Mouse (Mus musculus): ENCODE data around the gene Tram2. TPM values are rescaled to one million over a fixed set of nuclear protein-coding genes. Genes with fewer than 3 reads are reported as not detected.

Tram2 gene
- total and polyA plus RNA-seq, 3 experiments: 0.54 to 2.9 TPM; not detected in 1

GRCm38 (mm10) chr1:21064153-21064552 is 14.9 kb downstream of the Tram2 start:
- H3K27ac ChIP-seq (ENCODE audit: control insufficient read depth, low read depth, low read length): no peak overlapping the region
- no peak overlapping the region for H3K4me3 ChIP-seq (ENCODE audit: control insufficient read depth in 1 of 2, insufficient read depth in 1 of 2, low read depth in 2 of 2, low read length in 2 of 2)

GRCm38 (mm10) chr1:21059385-21060109 is 19.5 kb downstream of the Tram2 start:
- no peak overlapping the region for H3K27ac ChIP-seq (ENCODE audit: control insufficient read depth, low read depth, low read length)
- no peaks in the 10 kb centered on the region for H3K79me2 ChIP-seq (ENCODE audit: control insufficient read depth, insufficient read depth, low read length, poor library complexity)
- no peaks in the 10 kb centered on the region for H3K27me3 ChIP-seq (ENCODE audit: control insufficient read depth in 1 of 2, insufficient read depth in 2 of 2, low read length in 2 of 2)
- H3K9me3 ChIP-seq (replicated peaks; ENCODE audit: insufficient read depth, low read length): no peaks in the 10 kb centered on the region
- DNase-seq (ENCODE audit: low read depth, low spot score): no peak
- H3K4me1 ChIP-seq (ENCODE audit: control insufficient read depth in 1 of 2, insufficient read depth in 2 of 2, low read length in 2 of 2): no peaks in the 10 kb centered on the region
- H3K9ac ChIP-seq (ENCODE audit: control insufficient read depth, low read depth, low read length, poor library complexity, severe bottlenecking): no peak overlapping the region
- H3K4me3 ChIP-seq (ENCODE audit: control insufficient read depth in 1 of 2, insufficient read depth in 1 of 2, low read depth in 2 of 2, low read length in 2 of 2): no peak overlapping the region
- TF ChIP-seq KAT2A (conservative IDR thresholded peaks at IDR 0.05; ENCODE audit: low read depth, low read length) (no peak), MYC (IDR thresholded peaks at IDR 0.05; ENCODE audit: low read depth, low read length) (no peak), JUND (IDR thresholded peaks at IDR 0.05; ENCODE audit: low read depth, low read length) (no peak), TBP (IDR thresholded peaks at IDR 0.05; ENCODE audit: low read depth, low read length) (no peak), RAD21 (IDR thresholded peaks at IDR 0.05; ENCODE audit: low read depth, low read length) (no peak), ZC3H11A (IDR thresholded peaks at IDR 0.05; ENCODE audit: low read depth, low read length) (no peak), BHLHE40 (IDR thresholded peaks at IDR 0.05; ENCODE audit: borderline replicate concordance, low read depth, low read length) (no peak), ZNF384 (IDR thresholded peaks at IDR 0.05; ENCODE audit: low read depth, low read length) (no peak), CHD2 (IDR thresholded peaks at IDR 0.05; ENCODE audit: low read length) (no peak), NELFE (IDR thresholded peaks at IDR 0.05; ENCODE audit: low read depth, low read length) (no peak), MAZ (IDR thresholded peaks at IDR 0.05; ENCODE audit: low read depth, low read length) (no peak), ELF1 (IDR thresholded peaks at IDR 0.05; ENCODE audit: low read depth, low read length) (no peak), SIN3A (IDR thresholded peaks at IDR 0.05; ENCODE audit: low read length) (no peak), POLR2AphosphoS2 (IDR thresholded peaks at IDR 0.05; ENCODE audit: low read length) (no peak), MAX (IDR thresholded peaks at IDR 0.05; ENCODE audit: low read length) (no peak), EP300 (IDR thresholded peaks at IDR 0.05; ENCODE audit: low read depth in 1 of 2, low read length in 2 of 2) (no peak), RCOR1 (IDR thresholded peaks at IDR 0.05; ENCODE audit: low read depth, low read length) (no peak), TAL1 (IDR thresholded peaks at IDR 0.05; ENCODE audit: low read length) (no peak), SMC3 (IDR thresholded peaks at IDR 0.05; ENCODE audit: low read depth, low read length) (no peak)
- H3K36me3 ChIP-seq (ENCODE audit: control insufficient read depth in 1 of 2, insufficient read depth in 2 of 2, low read length in 2 of 2): no peaks in the 10 kb centered on the region

More at GRCm38 (mm10) chr1:21064153-21064552, 14.9 kb downstream of the Tram2 start:
- Histone ChIP-seq H3K9ac (ENCODE audit: control insufficient read depth, low read depth, low read length, poor library complexity, severe bottlenecking) (no peak overlapping the region), H3K36me3 (ENCODE audit: control insufficient read depth in 1 of 2, insufficient read depth in 2 of 2, low read length in 2 of 2) (peaks cover 0 to 9% of the 10 kb centered on the region in 2 experiments; a peak in 2 of 4 replicates), H3K9me3 (replicated peaks; ENCODE audit: insufficient read depth, low read length) (no peaks in the 10 kb centered on the region), H3K4me1 (ENCODE audit: control insufficient read depth in 1 of 2, insufficient read depth in 2 of 2, low read length in 2 of 2) (peaks cover 5 to 12% of the 10 kb centered on the region in 2 experiments; a peak in 3 of 4 replicates), H3K79me2 (ENCODE audit: control insufficient read depth, insufficient read depth, low read length, poor library complexity) (no peaks in the 10 kb centered on the region), H3K27me3 (ENCODE audit: control insufficient read depth in 1 of 2, insufficient read depth in 2 of 2, low read length in 2 of 2) (no peaks in the 10 kb centered on the region)
- no peak for TF ChIP-seq NELFE (IDR thresholded peaks at IDR 0.05; ENCODE audit: low read depth, low read length)
- TF ChIP-seq ELF1 (IDR thresholded peaks at IDR 0.05; ENCODE audit: low read depth, low read length): no peak
- no peak for TF ChIP-seq MAFK (IDR thresholded peaks at IDR 0.05; ENCODE audit: borderline replicate concordance, low read depth, low read length)
- no peak for TF ChIP-seq RAD21 (IDR thresholded peaks at IDR 0.05; ENCODE audit: low read depth, low read length)
- no peak for TF ChIP-seq EP300 (IDR thresholded peaks at IDR 0.05; ENCODE audit: low read depth in 1 of 2, low read length in 2 of 2)
- TF ChIP-seq GATA1 (IDR thresholded peaks at IDR 0.05; ENCODE audit: low read depth, low read length): no peak
- TF ChIP-seq GABPA (IDR thresholded peaks at IDR 0.05; ENCODE audit: low read depth, low read length): no peak
- no peak for TF ChIP-seq HCFC1 (IDR thresholded peaks at IDR 0.05; ENCODE audit: low read depth, low read length)
- TF ChIP-seq POLR2AphosphoS5 (IDR thresholded peaks at IDR 0.05; ENCODE audit: borderline replicate concordance, low read depth, low read length): no peak
- TF ChIP-seq ETS1 (IDR thresholded peaks at IDR 0.05; ENCODE audit: low read depth, low read length): no peak
- no peak for TF ChIP-seq CTCF (IDR thresholded peaks at IDR 0.05 in 2 of 3, conservative IDR thresholded peaks at IDR 0.05 in 1 of 3; ENCODE audit: control insufficient read depth in 1 of 3, insufficient read depth in 1 of 3, low read depth in 2 of 3, low read length in 3 of 3, poor library complexity in 1 of 3, severe bottlenecking in 1 of 3)
- TF ChIP-seq UBTF (IDR thresholded peaks at IDR 0.05; ENCODE audit: borderline replicate concordance, insufficient read depth, low read depth, low read length): no peak
- TF ChIP-seq SIN3A (IDR thresholded peaks at IDR 0.05; ENCODE audit: low read length): no peak
- no peak for TF ChIP-seq POLR2AphosphoS2 (IDR thresholded peaks at IDR 0.05; ENCODE audit: low read length)
- TF ChIP-seq POLR2A (IDR thresholded peaks at IDR 0.05; ENCODE audit: control insufficient read depth in 1 of 2, insufficient read depth in 1 of 2, low read depth in 1 of 2, low read length in 2 of 2, poor library complexity in 1 of 2): no peak
- no peak for TF ChIP-seq RCOR1 (IDR thresholded peaks at IDR 0.05; ENCODE audit: low read depth, low read length)
- DNase-seq (ENCODE audit: low read depth, low spot score): no peak

Measured in MEL (cell line).